8 mouse cellular contexts compared by ENCODE assay signal in genomic region chr11:99041051-99041729, GRCm38 (mm10). TPM values are rescaled to one million over a fixed set of nuclear protein-coding genes. Genes with fewer than 3 reads are reported as not detected.
DNase-seq lines count a peak whose midpoint lies in the region; ATAC-seq and TF ChIP-seq lines count a peak whose summit lies in the region.

Gene Igfbp4 (plus strand): TSS chr11:99041244.

- peak; percentile 9; the same call in 1 of the 2 replicates for TF ChIP-seq POLR2A in bone marrow, adult 2 months (IDR thresholded peaks at IDR 0.05; ENCODE audit: borderline replicate concordance, control insufficient read depth, low read depth, low read length)

- peaks cover 3% of the 10 kb centered on the region for H3K4me1 ChIP-seq in bone marrow, adult 2 months (ENCODE audit: control insufficient read depth, insufficient read depth, low read length)

- no peak for TF ChIP-seq CTCF in bone marrow, adult 2 months (IDR thresholded peaks at IDR 0.05; ENCODE audit: control insufficient read depth, insufficient read depth, low read length)

- H3K4me3 ChIP-seq in bone marrow, adult 2 months (replicated peaks; ENCODE audit: control insufficient read depth, low read depth, low read length) = peak within 1 kb of the TSS; percentile 70

- DNase-seq in MN1 (ENCODE audit: low spot score) = peak; percentile 77
- peak; percentile 38 to 64 for DNase-seq in frontal cortex, postnatal 10 days (ENCODE audit: low spot score in 2 of 2)
- peak in 1 of 2 experiments; percentile 36 for DNase-seq in layer of hippocampus, postnatal 14 days (ENCODE audit: low spot score in 2 of 2)
- peak; percentile 70 for DNase-seq in lung, postnatal 14 days
- DNase-seq in ovary, postnatal 14 days (ENCODE audit: low spot score) = peak; percentile 73

- ATAC-seq in hematopoietic stem cell, adult 5-6 weeks (replicated peaks in 1 of 2; ENCODE audit: insufficient read depth in 1 of 2, low FRiP score in 2 of 2, low TSS enrichment in 1 of 2, low read depth in 1 of 2, poor library complexity in 2 of 2, severe bottlenecking in 2 of 2) = no peak
- no peak for ATAC-seq in erythroid progenitor cell, adult 5-6 weeks (replicated peaks; ENCODE audit: low FRiP score, poor library complexity, severe bottlenecking)

- WGBS in bone marrow, adult 2 months = under 1% methylated on average over 63 of the region's 63 CpGs

- H3K27ac ChIP-seq in bone marrow, adult 2 months (ENCODE audit: control insufficient read depth, insufficient read depth, low read depth, low read length, poor library complexity) = peak within 1 kb of the TSS; percentile 79

RNA-seq across cellular contexts. Expression of gene Igfbp4, which starts in this region (rescaled TPM):
- 59.7 and 78.0 TPM in 2 replicates for polyA plus RNA-seq in bone marrow, adult 2 months (2011; ENCODE audit: insufficient read depth, insufficient read length, low replicate concordance, missing spikeins)
- 149 and 168 TPM in 2 replicates for total RNA-seq in hematopoietic stem cell, adult 5-6 weeks (2017)
- 100 to 1,000 TPM in 1 of 2 experiments, 10 to 100 TPM in 1; 93.6 to 121 TPM for total RNA-seq in layer of hippocampus, postnatal 14 days (2021)
- total RNA-seq in erythroid progenitor cell, adult 5-6 weeks (2015; ENCODE audit: low replicate concordance) = 12.2 and 25.2 TPM in 2 replicates
- 5.8 and 8.1 TPM in 2 replicates for total RNA-seq in erythroid progenitor cell, adult 5-6 weeks (2017; ENCODE audit: low replicate concordance)
